Mouse (Mus musculus): ENCODE results near the gene Zmat5. TPM values are rescaled to one million over a fixed set of nuclear protein-coding genes. Genes with fewer than 3 reads are reported as not detected.
A peak's percentile ranks its signal among the peaks of the same experiment; 100 is the strongest.
"Not testable (repeated sequence)": the region's sequence is repeated elsewhere in the genome, so short reads cannot be mapped to it uniquely, and the experiment has no call there.

Gene Zmat5
- polyA plus RNA-seq, 1 experiment from 2014 or later: 104 TPM

- H3K27me3 ChIP-seq (ENCODE audit: insufficient read depth, poor library complexity, severe bottlenecking): no peaks in the 10 kb centered on the region
- H3K9me3 ChIP-seq: no peaks in the 10 kb centered on the region
- peaks cover 33% of the 10 kb centered on the region for H3K36me3 ChIP-seq
- peaks cover 18% of the 10 kb centered on the region for H3K4me1 ChIP-seq (replicated peaks)
- 87% methylated on average over 8 of the region's 8 CpGs for WGBS
- no peak for DNase-seq (ENCODE audit: low spot score)
- no peak overlapping the region for H3K27ac ChIP-seq
- no peak overlapping the region for H3K4me3 ChIP-seq
Observed at GRCm38 (mm10) chr11:4700726-4701125, 3.8 kb upstream of the Zmat5 start.

DNA sequence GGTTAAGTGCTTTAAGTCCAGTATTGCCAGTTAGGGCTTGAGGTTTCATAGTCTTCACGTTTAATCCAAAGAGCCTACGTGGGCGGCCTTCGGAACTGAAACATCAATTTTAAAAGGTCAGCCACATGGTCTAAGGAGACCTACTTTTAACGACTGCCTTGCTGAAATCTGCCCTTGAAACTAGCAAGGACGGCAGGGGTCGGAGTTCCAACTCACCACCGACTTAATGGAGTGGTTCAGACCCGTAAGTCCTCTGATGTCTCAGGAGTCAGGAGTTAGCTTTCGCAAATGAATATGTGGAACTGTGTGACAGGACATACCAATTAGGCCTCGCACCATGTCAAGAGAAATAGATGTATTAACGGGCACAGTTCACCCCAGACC lies 798 bp upstream of the Zmat5 start:
- no peak for DNase-seq (ENCODE audit: low spot score)
- H3K9me3 ChIP-seq: no peaks in the 10 kb centered on the region
- 6% methylated on average over 12 of the region's 12 CpGs for whole genome bisulfite sequencing
- H3K36me3 ChIP-seq: peaks cover 33% of the 10 kb centered on the region
- H3K27me3 ChIP-seq (ENCODE audit: insufficient read depth, poor library complexity, severe bottlenecking): no peaks in the 10 kb centered on the region
- peaks cover 18% of the 10 kb centered on the region for H3K4me1 ChIP-seq (replicated peaks)
- H3K4me3 ChIP-seq: peak overlapping the region; percentile 68
- H3K27ac ChIP-seq: peak overlapping the region; percentile 87

GRCm38 (mm10) chr11:4705178-4705577 lies 700 bp downstream of the Zmat5 start:
- Histone ChIP-seq H3K36me3 (peaks cover 25% of the 10 kb centered on the region), H3K4me1 (replicated peaks) (peaks cover 18% of the 10 kb centered on the region), H3K27ac (peak overlapping the region; percentile 87; the same call in 1 of the 2 replicates), H3K9me3 (no peaks in the 10 kb centered on the region), H3K4me3 (peak overlapping the region; percentile 68), H3K27me3 (ENCODE audit: insufficient read depth, poor library complexity, severe bottlenecking) (no peaks in the 10 kb centered on the region)
- no peak for DNase-seq (ENCODE audit: low spot score)
- WGBS: 10% methylated on average over 4 of the region's 4 CpGs

GRCm38 (mm10) chr11:4710188-4710587 lies 5.7 kb downstream of the Zmat5 start:
- not testable (repeated sequence) for H3K36me3 ChIP-seq; H3K27me3 ChIP-seq (ENCODE audit: insufficient read depth, poor library complexity, severe bottlenecking); H3K9me3 ChIP-seq; DNase-seq (ENCODE audit: low spot score); H3K4me3 ChIP-seq; H3K4me1 ChIP-seq (replicated peaks); H3K27ac ChIP-seq
- 89% methylated on average over 4 of the region's 4 CpGs for WGBS

DNA sequence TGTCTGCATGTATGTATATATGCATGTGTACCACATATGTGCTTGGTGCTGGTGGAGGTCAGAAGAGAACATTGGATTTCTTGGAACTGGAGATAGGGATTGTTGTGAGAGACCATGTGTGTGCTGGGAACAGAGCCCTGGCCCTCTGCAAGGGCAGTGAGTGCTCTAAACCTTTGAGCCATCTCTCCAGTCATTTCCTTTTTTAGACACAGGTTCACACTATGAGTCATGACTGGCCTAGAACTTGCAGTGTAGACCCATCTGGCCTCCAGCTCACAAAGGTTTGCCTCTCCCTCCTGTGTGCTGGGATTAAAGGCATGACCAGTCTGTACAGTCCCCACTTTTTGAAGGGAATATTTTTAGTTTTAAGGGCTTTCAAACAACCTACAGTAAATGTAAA lies 8.3 kb downstream of the Zmat5 start:
- no peak for DNase-seq (ENCODE audit: low spot score)
- Histone ChIP-seq H3K36me3 (no peaks in the 10 kb centered on the region), H3K27me3 (ENCODE audit: insufficient read depth, poor library complexity, severe bottlenecking) (no peaks in the 10 kb centered on the region), H3K27ac (no peak overlapping the region), H3K4me1 (replicated peaks) (no peaks in the 10 kb centered on the region), H3K9me3 (no peaks in the 10 kb centered on the region), H3K4me3 (no peak overlapping the region)

DNA sequence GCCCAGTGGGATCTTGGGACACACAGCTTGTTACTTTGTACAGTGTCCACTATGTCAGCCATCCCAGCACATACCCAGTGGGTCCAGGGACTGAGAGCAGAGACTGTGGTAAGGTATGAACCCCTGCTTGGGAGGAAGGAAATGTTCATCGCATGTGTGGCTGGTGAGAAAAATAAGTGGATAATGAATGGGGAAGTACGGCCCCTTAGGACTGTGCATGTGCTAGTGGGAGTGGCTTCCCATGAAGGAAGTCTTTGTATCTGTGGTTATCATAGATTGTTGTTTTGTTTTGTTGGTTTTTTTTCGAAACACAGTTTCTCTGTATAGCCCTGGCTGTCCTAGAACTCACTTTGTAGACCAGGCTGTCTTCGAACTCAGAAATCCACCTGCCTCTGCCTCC lies 10.2 kb downstream of the Zmat5 start:
- H3K27ac ChIP-seq: no peak overlapping the region
- H3K27me3 ChIP-seq (ENCODE audit: insufficient read depth, poor library complexity, severe bottlenecking): no peaks in the 10 kb centered on the region
- DNase-seq (ENCODE audit: low spot score): no peak
- 88% methylated on average over 4 of the region's 4 CpGs for WGBS
- H3K36me3 ChIP-seq: no peaks in the 10 kb centered on the region
- no peaks in the 10 kb centered on the region for H3K9me3 ChIP-seq
- peaks cover 3% of the 10 kb centered on the region for H3K4me1 ChIP-seq (replicated peaks)
- no peak overlapping the region for H3K4me3 ChIP-seq

- Histone ChIP-seq H3K9me3 (no peaks in the 10 kb centered on the region), H3K36me3 (no peaks in the 10 kb centered on the region), H3K4me1 (replicated peaks) (peaks cover 9% of the 10 kb centered on the region), H3K4me3 (no peak overlapping the region), H3K27ac (no peak overlapping the region), H3K27me3 (ENCODE audit: insufficient read depth, poor library complexity, severe bottlenecking) (no peaks in the 10 kb centered on the region)
- no peak for DNase-seq (ENCODE audit: low spot score)
- WGBS: 88% methylated on average over 4 of the region's 4 CpGs
Observed at GRCm38 (mm10) chr11:4715596-4715995, 11.1 kb downstream of the Zmat5 start.

- Histone ChIP-seq H3K27me3 (ENCODE audit: insufficient read depth, poor library complexity, severe bottlenecking) (no peaks in the 10 kb centered on the region), H3K27ac (no peak overlapping the region), H3K4me1 (replicated peaks) (peaks cover 14% of the 10 kb centered on the region), H3K4me3 (no peak overlapping the region), H3K9me3 (no peaks in the 10 kb centered on the region), H3K36me3 (no peaks in the 10 kb centered on the region)
- no peak for DNase-seq (ENCODE audit: low spot score)
- 90% methylated on average over 5 of the region's 5 CpGs for WGBS
Observed at GRCm38 (mm10) chr11:4716530-4717236, 12.2 kb downstream of the Zmat5 start.

- Histone ChIP-seq H3K27me3 (ENCODE audit: insufficient read depth, poor library complexity, severe bottlenecking) (no peaks in the 10 kb centered on the region), H3K4me3 (no peak overlapping the region), H3K27ac (no peak overlapping the region), H3K9me3 (no peaks in the 10 kb centered on the region), H3K36me3 (peaks cover 13% of the 10 kb centered on the region), H3K4me1 (replicated peaks) (peaks cover 14% of the 10 kb centered on the region)
- no peak for DNase-seq (ENCODE audit: low spot score)
- 86% methylated on average over 5 of the region's 5 CpGs for WGBS
Observed at GRCm38 (mm10) chr11:4718548-4718947, 14.1 kb downstream of the Zmat5 start.

DNA sequence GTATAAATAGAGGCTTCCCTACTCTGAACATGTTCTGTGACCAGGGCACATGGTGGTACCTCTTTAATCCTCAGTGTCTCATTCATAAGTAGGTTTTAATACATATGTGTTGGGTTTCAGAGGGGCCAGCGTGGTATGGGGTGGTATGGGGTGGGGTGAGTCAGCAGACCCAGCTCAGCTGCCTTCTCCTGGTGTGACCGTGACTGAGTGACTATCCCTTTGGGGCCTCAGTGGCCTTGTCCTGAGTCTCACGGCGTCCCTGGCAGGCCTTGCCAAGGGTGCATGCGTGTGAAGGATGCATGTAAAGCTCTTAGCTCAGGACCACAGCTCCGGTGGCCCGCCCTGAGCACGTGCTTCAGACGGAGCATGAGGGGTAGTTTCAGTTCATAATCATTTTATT lies 15.5 kb downstream of the Zmat5 start:
- DNase-seq (ENCODE audit: low spot score): no peak
- peaks cover 27% of the 10 kb centered on the region for H3K36me3 ChIP-seq
- H3K4me3 ChIP-seq: no peak overlapping the region
- peaks cover 14% of the 10 kb centered on the region for H3K4me1 ChIP-seq (replicated peaks)
- H3K27ac ChIP-seq: no peak overlapping the region
- 89% methylated on average over 9 of the region's 9 CpGs for WGBS
- H3K9me3 ChIP-seq: no peaks in the 10 kb centered on the region
- H3K27me3 ChIP-seq (ENCODE audit: insufficient read depth, poor library complexity, severe bottlenecking): no peaks in the 10 kb centered on the region

GRCm38 (mm10) chr11:4720393-4720792 lies 15.9 kb downstream of the Zmat5 start:
- Histone ChIP-seq H3K27me3 (ENCODE audit: insufficient read depth, poor library complexity, severe bottlenecking) (no peaks in the 10 kb centered on the region), H3K4me1 (replicated peaks) (peaks cover 14% of the 10 kb centered on the region), H3K4me3 (no peak overlapping the region), H3K36me3 (peaks cover 31% of the 10 kb centered on the region), H3K27ac (no peak overlapping the region), H3K9me3 (no peaks in the 10 kb centered on the region)
- WGBS: 69% methylated on average over 11 of the region's 11 CpGs
- DNase-seq (ENCODE audit: low spot score): no peak

DNA sequence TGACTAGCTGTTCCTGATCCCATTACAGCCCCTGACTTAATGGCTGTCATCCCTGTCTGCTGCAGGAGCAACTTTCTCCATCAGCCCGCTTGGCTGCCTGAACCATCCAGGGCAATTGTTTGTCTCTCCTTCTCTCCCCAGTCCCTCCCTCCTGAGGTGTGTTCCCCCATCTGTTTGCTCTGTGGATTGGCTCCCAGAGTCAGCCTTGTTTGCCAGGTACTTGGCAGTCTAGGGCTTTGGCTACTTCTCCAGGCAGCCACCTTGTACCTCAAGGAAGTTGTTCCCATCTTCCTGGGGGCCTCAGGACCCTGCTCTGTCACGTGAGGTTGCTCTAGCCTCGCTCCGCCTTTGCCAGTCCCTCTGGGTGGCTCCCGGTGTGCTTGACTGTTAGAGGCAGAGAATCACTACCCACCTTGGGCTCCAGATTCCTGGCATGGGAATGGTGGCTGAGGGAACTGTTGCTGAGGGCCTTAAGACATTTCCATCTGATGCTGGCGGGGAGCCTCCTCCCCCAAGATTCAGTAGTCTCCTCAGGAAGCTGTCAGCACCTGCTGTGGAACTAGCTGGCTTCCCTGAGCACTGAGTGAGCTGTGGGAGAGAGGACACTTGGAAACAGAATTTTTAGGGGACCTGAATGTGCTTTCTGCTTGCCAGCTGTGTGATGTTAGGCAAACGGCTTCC lies 16.6 kb downstream of the Zmat5 start:
- Histone ChIP-seq H3K36me3 (peaks cover 38% of the 10 kb centered on the region), H3K9me3 (no peaks in the 10 kb centered on the region), H3K27me3 (ENCODE audit: insufficient read depth, poor library complexity, severe bottlenecking) (no peaks in the 10 kb centered on the region), H3K27ac (no peak overlapping the region), H3K4me3 (no peak overlapping the region), H3K4me1 (replicated peaks) (peaks cover 14% of the 10 kb centered on the region)
- DNase-seq (ENCODE audit: low spot score): no peak
- WGBS: 58% methylated on average over 7 of the region's 7 CpGs

GRCm38 (mm10) chr11:4721728-4722127 lies 17.2 kb downstream of the Zmat5 start:
- Histone ChIP-seq H3K36me3 (peaks cover 45% of the 10 kb centered on the region), H3K9me3 (no peaks in the 10 kb centered on the region), H3K4me3 (no peak overlapping the region), H3K4me1 (replicated peaks) (peaks cover 14% of the 10 kb centered on the region), H3K27ac (no peak overlapping the region), H3K27me3 (ENCODE audit: insufficient read depth, poor library complexity, severe bottlenecking) (no peaks in the 10 kb centered on the region)
- 88% methylated on average over 8 of the region's 8 CpGs for WGBS
- DNase-seq (ENCODE audit: low spot score): no peak
